Mouse (Mus musculus) forebrain, embryonic 11.5 days (tissue): ENCODE measurements at regions not wholly inside any gene's neighbourhood (a gene's known extent, or its start where the extent isn't known, plus 50 kb on each side); places are given as distances from the start of the nearest gene placed in this dataset.

Experiments used
- ATAC-seq: fragments of 200-750 bp; cut with Nextera tagmentation; replicated peaks from 2 replicates; pipeline ENCODE4 v1.8.0; 2017; ENCODE audit warnings: moderate TSS enrichment; ENCODE audit not compliant: low FRiP score
- DNase-seq: peaks from one replicate; pipeline ENCODE4 v3.0.0-alpha.2; 2017; ENCODE audit warnings: low spot score
- H3K27ac ChIP-seq: fragments of 300-500 bp; sonication (generic); 2 replicates; pipeline ENCODE4 v1.5.1; 2014; ENCODE audit warnings: low read depth, low read length
- H3K27me3 ChIP-seq: fragments of 300-500 bp; sonication (generic); 2 replicates; pipeline ENCODE4 v1.6.1; 2014; ENCODE audit warnings: mild to moderate bottlenecking, low read length, mixed read lengths; ENCODE audit not compliant: control insufficient read depth, insufficient read depth
- H3K36me3 ChIP-seq: fragments of 300-500 bp; sonication (generic); 2 replicates; pipeline ENCODE4 v1.6.1; 2014; ENCODE audit warnings: mild to moderate bottlenecking, low read length, moderate library complexity, mixed read lengths; ENCODE audit not compliant: control insufficient read depth, insufficient read depth
- H3K4me1 ChIP-seq: fragments of 300-500 bp; sonication (generic); replicated peaks from 2 replicates; pipeline ENCODE4 v1.6.1; 2014; ENCODE audit warnings: low read length, mixed read lengths; ENCODE audit not compliant: control insufficient read depth, insufficient read depth
- H3K4me2 ChIP-seq: fragments of 300-500 bp; sonication (generic); 2 replicates; pipeline ENCODE4 v1.6.1; 2014; ENCODE audit warnings: low read depth, mild to moderate bottlenecking, low read length, moderate library complexity, mixed read lengths; ENCODE audit not compliant: severe bottlenecking
- H3K4me3 ChIP-seq: fragments of 300-500 bp; sonication (generic); 2 replicates; pipeline ENCODE4 v1.5.1; 2014; ENCODE audit warnings: low read depth, low read length
- H3K9ac ChIP-seq: fragments of 300-500 bp; sonication (generic); 2 replicates; pipeline ENCODE4 v1.6.1; 2014; ENCODE audit warnings: low read length
- H3K9me3 ChIP-seq: fragments of 300-500 bp; sonication (generic); 2 replicates; pipeline ENCODE4 v1.6.1; 2016; ENCODE audit warnings: low read length, mixed read lengths; ENCODE audit not compliant: control insufficient read depth
- WGBS: fragments of 180-500 bp; shearing (Covaris S2); extraction: QIAGEN DNeasy Blood & Tissue Kit; methylation state at CpG from one replicate; pipeline ENCODE4 v1.1.7; 2014; 5-methylcytosine and 5-hydroxymethylcytosine counted together

DNA sequence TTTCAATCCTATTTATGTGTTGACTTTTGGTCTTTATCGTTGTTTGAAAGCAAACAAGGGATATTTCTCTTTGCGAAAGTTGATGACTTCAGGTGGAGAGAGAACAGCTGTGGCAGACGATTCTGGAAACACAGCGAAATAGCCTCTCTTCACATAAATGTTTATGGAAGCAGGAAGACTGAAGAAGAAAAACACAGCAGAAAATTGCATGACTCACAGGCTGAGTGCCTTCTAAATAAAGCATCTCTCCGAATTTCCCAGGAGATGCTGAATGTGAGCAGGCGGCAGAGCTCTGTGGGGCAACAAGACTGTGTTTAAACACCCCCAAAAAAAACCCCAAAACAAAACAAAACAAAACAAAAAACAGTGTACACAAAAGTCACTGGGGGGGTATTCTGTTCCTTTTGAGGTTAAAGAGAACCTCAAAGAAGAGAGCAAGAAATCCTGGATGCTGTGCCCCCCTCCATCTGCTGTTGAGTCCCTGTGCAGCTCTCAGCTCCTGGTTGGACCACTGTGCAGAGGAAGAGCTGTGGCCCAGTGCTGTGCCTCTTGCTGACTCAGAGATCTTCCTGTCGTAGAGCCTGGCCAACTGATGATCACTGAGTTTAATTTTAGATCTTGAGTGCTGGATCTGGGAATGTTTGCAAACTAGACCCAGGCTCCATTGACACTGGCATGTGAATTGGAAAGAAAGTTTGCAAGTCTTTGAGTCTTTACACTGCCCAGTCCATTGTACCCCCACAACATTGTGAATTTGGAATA, 126.6 kb upstream of the Runx1 start:
- Histone ChIP-seq H3K9me3 (no peaks in the 10 kb centered on the region), H3K27me3 (no peaks in the 10 kb centered on the region), H3K9ac (no peak overlapping the region), H3K4me1 (no peaks in the 10 kb centered on the region), H3K4me2 (no peak overlapping the region), H3K27ac (no peak overlapping the region), H3K36me3 (no peaks in the 10 kb centered on the region), H3K4me3 (no peak overlapping the region)
- ATAC-seq (no peak), DNase-seq (no peak)
- 80% methylated on average over 7 of the region's 7 CpGs for WGBS

DNA sequence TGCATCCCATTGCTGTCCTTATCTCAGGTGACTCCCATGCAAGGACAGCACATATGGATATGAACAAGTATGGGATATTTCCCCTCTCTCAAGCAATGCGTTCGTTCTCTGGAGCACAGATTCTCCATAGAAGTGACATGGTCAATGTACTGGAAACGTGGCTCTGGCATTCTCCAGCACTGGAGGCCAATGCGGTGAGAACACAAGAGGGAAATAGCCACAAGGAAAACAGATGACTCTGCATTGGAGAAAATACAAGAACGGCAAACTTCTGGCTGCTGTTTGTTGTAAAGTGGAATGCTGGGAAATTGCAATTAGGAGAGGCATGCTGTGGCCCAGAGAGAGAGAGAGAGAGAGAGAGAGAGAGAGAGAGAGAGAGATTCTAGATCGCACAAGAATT, 125.6 kb upstream of the Runx1 start:
- no peaks in the 10 kb centered on the region for H3K27me3 ChIP-seq
- H3K9ac ChIP-seq: no peak overlapping the region
- no peaks in the 10 kb centered on the region for H3K9me3 ChIP-seq
- 95% methylated on average over 6 of the region's 6 CpGs for WGBS
- no peak for ATAC-seq
- H3K4me2 ChIP-seq: no peak overlapping the region
- H3K27ac ChIP-seq: no peak overlapping the region
- no peaks in the 10 kb centered on the region for H3K36me3 ChIP-seq
- no peak overlapping the region for H3K4me3 ChIP-seq
- H3K4me1 ChIP-seq: no peaks in the 10 kb centered on the region
- no peak for DNase-seq

DNA sequence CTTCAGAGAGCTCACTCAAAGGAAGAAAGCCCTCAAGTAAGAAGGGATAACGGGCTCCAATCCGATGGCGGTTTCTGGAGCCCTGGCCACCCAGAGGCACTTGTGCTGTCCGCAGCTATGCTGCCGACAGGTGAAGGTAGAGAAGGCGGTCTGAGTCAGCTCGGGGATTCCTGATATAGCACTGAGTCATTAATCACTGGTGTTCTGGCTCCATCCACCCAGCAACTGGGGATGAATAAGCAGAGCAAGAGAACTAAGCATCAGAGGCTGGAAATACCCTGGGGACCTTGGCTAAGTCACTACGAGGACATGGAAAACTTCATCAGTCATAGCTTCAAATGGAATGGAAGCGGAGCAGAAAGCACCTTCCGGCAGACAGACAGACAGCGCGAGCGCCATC, 122.5 kb upstream of the Runx1 start:
- Histone ChIP-seq H3K4me2 (no peak overlapping the region), H3K4me1 (no peaks in the 10 kb centered on the region), H3K9ac (no peak overlapping the region), H3K9me3 (no peaks in the 10 kb centered on the region), H3K36me3 (no peaks in the 10 kb centered on the region), H3K27me3 (no peaks in the 10 kb centered on the region), H3K27ac (no peak overlapping the region), H3K4me3 (no peak overlapping the region)
- DNase-seq (no peak), ATAC-seq (no peak)
- 96% methylated on average over 13 of the region's 13 CpGs for WGBS

DNA sequence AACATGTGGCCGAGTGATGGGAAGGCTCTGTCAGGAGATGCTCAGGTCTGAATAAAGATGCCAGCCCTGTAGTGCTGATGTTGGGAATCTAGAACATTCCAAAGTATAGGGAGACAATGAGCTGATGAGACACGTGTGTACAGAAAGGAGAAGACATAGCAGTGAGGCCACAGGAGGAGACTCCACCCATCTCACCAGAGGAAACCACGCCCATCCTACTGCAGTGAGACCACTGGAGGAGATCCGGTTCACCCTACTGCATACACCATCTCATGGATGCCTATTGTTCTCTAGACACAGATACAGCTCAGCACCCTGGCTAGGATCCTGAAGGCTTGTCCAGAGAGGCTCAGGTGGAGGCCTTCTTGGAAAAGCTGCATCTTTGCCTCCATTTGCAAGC, 120.6 kb upstream of the Runx1 start:
- Histone ChIP-seq H3K27me3 (no peaks in the 10 kb centered on the region), H3K27ac (no peak overlapping the region), H3K36me3 (no peaks in the 10 kb centered on the region), H3K4me3 (no peak overlapping the region), H3K9me3 (no peaks in the 10 kb centered on the region), H3K9ac (no peak overlapping the region), H3K4me2 (no peak overlapping the region), H3K4me1 (no peaks in the 10 kb centered on the region)
- 79% methylated on average over 4 of the region's 4 CpGs for WGBS
- no peak for DNase-seq
- ATAC-seq: no peak

DNA sequence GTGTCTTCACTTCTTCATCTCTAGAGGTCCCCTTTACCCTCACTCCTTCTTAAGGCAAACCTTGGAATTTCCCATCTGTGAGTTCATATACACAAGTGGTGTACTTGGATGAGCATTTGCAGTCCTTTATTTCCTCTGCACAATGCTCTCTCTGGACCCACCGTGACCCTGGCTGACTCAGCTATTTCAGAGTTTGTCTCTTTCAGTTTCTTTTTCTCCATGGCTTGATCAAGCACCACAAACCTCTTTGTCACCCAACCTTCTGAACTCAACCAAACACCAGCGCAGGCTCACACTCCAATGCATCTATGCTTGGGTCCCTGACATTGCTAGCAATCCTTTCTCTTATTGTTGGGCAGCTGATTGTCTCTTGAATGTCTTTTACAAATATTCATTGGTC, 118.0 kb upstream of the Runx1 start:
- H3K27ac ChIP-seq: no peak overlapping the region
- H3K36me3 ChIP-seq: no peaks in the 10 kb centered on the region
- ATAC-seq (no peak), DNase-seq (no peak)
- H3K27me3 ChIP-seq: no peaks in the 10 kb centered on the region
- H3K9ac ChIP-seq: no peak overlapping the region
- H3K4me2 ChIP-seq: no peak overlapping the region
- no peaks in the 10 kb centered on the region for H3K9me3 ChIP-seq
- H3K4me3 ChIP-seq: no peak overlapping the region
- no peaks in the 10 kb centered on the region for H3K4me1 ChIP-seq
- WGBS: 73% methylated on average over 2 of the region's 2 CpGs

DNA sequence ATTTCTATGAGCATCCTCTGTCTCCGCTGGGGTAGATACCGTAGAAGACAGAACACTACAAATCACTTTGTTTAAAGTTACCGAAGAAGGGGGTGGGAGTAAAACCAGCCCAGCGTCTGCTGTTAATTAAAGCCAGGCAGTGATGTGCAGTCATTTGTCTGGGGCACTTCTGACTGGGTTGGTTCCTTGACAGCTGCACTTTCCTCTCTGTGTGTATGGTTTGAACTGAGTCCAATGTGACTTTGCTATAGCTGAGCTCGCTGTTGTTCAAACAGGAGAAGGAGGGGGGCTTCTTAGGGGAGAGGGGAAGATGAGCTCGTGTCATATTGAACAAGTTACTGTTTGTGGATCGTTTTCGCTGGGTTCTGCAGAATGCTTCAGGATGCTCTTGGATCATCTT, 113.7 kb upstream of the Runx1 start:
- no peaks in the 10 kb centered on the region for H3K36me3 ChIP-seq
- DNase-seq: no peak
- no peak overlapping the region for H3K4me2 ChIP-seq
- no peaks in the 10 kb centered on the region for H3K9me3 ChIP-seq
- no peaks in the 10 kb centered on the region for H3K27me3 ChIP-seq
- no peaks in the 10 kb centered on the region for H3K4me1 ChIP-seq
- 63% methylated on average over 8 of the region's 8 CpGs for WGBS
- H3K9ac ChIP-seq: no peak overlapping the region
- H3K4me3 ChIP-seq: no peak overlapping the region
- ATAC-seq: no peak
- H3K27ac ChIP-seq: no peak overlapping the region

DNA sequence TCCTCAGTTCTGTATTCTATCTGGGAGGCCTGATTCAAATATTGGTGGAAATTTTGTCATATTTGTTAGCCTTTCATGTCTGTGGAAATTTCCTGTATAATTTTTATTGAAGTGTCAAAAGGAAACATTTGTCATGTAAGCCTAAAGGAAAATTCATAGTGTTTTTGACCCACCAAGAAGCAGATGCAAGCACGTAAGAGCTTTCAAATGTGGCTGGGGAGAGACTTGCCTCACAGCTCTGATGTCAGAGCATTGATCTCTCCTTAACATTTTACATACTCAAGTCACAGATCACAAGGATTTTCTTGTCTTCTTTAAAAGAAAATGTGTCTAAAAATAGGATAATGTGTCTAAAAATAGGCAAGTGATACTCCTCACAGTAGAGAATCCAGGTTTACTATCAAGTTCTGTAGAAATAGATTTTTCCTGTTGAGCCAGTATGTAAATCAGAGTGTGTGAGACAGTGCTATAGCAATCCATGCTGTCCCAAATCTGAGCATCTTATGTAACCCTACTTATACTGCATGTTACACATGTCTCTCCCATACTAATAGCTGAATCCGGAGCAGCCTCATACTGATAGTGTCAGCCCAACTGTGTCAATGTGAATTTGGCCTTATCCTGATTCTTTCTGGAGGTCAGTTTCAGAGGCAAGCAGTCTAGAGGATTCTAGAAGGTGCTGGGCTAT, 110.0 kb upstream of the Runx1 start:
- no peak overlapping the region for H3K27ac ChIP-seq
- no peak overlapping the region for H3K4me3 ChIP-seq
- H3K4me2 ChIP-seq: no peak overlapping the region
- no peak for DNase-seq
- H3K4me1 ChIP-seq: no peaks in the 10 kb centered on the region
- H3K9ac ChIP-seq: no peak overlapping the region
- no peaks in the 10 kb centered on the region for H3K27me3 ChIP-seq
- ATAC-seq: no peak
- H3K36me3 ChIP-seq: no peaks in the 10 kb centered on the region
- no peaks in the 10 kb centered on the region for H3K9me3 ChIP-seq
- WGBS: 92% methylated on average over 2 of the region's 2 CpGs

DNA sequence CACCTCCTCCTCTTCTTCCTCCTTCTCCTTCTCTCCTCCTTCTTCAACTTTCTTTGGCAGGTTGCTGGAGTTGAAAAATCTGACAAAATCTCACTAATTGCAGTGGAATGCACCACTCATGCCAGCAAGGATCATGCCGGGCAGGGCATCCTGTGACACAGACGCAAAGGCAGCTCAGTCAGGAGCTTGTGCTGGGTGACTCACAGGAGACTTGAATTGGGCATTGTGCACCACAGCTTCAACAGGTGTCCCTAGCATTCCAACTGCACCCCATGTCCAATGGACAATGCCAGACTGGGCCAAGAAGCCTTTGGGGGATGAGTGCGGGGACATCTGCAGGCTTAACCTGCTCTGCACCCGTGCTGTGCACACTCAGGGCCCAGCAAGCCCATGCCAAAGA, 104.2 kb upstream of the Runx1 start:
- WGBS: 79% methylated on average over 4 of the region's 4 CpGs
- no peak for DNase-seq
- Histone ChIP-seq H3K27me3 (no peaks in the 10 kb centered on the region), H3K9me3 (no peaks in the 10 kb centered on the region), H3K4me2 (no peak overlapping the region), H3K4me3 (no peak overlapping the region), H3K36me3 (no peaks in the 10 kb centered on the region), H3K4me1 (no peaks in the 10 kb centered on the region), H3K9ac (no peak overlapping the region), H3K27ac (no peak overlapping the region)
- ATAC-seq: no peak

DNA sequence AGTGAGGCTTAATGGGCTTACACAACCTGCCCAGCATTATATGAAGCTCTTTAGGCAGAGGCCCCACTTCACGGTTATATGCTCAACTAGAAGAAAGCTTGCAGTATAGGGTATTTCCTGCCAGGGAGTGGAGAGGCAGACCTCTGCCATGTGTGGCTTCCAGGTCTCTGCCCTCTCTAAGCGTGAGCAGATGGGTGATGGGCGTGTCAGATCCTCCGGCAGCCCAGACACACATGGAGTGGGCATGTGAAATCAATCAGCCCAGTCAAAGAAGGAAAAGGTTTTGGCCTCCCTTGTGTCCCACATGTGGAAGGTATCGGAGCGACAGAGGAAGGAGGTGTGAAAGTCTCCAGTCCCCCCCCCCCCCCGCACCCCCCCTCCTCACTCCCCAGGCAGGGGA, 102.3 kb upstream of the Runx1 start:
- ATAC-seq (no peak), DNase-seq (peak; percentile 50)
- Histone ChIP-seq H3K4me2 (no peak overlapping the region), H3K9me3 (no peaks in the 10 kb centered on the region), H3K27ac (no peak overlapping the region), H3K36me3 (no peaks in the 10 kb centered on the region), H3K4me3 (no peak overlapping the region), H3K4me1 (no peaks in the 10 kb centered on the region), H3K27me3 (no peaks in the 10 kb centered on the region), H3K9ac (no peak overlapping the region)
- WGBS: 62% methylated on average over 7 of the region's 7 CpGs
